Mouse (Mus musculus) sigmoid colon, adult 10 weeks (tissue): ENCODE data around the gene Snai3. TPM values are rescaled to one million over a fixed set of nuclear protein-coding genes. Genes with fewer than 3 reads are reported as not detected.

ENCODE experiments used
- polyA plus RNA-seq: library from polyadenylated mRNA; stranded (reverse); fragments of 350-450 nt; fragmentation: Illumina TruSeq; extraction: RNeasy Lipid Tissue Mini Kit (QIAGEN cat#74804); gene quantifications from one replicate; pipeline ENCODE4 v1.2.3, GENCODE M21; 2014; ENCODE audit warnings: low read depth, low replicate concordance

Snai3 gene
- not detected for polyA plus RNA-seq

GRCm38 (mm10) chr8:122460524-122461472 lies at the start of gene Snai3:
Gene Snai3 (minus strand): TSS chr8:122460733.

GRCm38 (mm10) chr8:122475580-122476320 lies 15.2 kb upstream of the Snai3 start, which contains the start of the genes Rnf166 and Ctu2:
Gene Rnf166 (minus strand): TSS chr8:122476064.
Gene Ctu2 (plus strand): TSS chr8:122476143.

GRCm38 (mm10) chr8:122443262-122444006 lies 17.1 kb downstream of the Snai3 start, which contains the start of gene Mvd:
Gene Mvd (minus strand): TSS chr8:122443422.

GRCm38 (mm10) chr8:122432443-122433268 lies 27.9 kb downstream of the Snai3 start, which contains the start of gene Cyba:
Gene Cyba (minus strand): TSS chr8:122432930.

GRCm38 (mm10) chr8:122421376-122422070 lies 39.0 kb downstream of the Snai3 start, which contains the start of gene Il17c:
Gene Il17c (plus strand): TSS chr8:122422020.

Other genes starting within 250 kb of the Snai3 start
- gene Zfpm1, start 178.6 kb downstream of the Snai3 start, polyA plus RNA-seq = not detected
- not detected for gene Trhr2, start 100.0 kb downstream of the Snai3 start, polyA plus RNA-seq
- gene Zc3h18, start 84.1 kb downstream of the Snai3 start, polyA plus RNA-seq = 17.9 TPM
- not detected for gene Il17c, start 38.7 kb downstream of the Snai3 start, polyA plus RNA-seq
- not detected for gene Cyba, start 27.8 kb downstream of the Snai3 start, polyA plus RNA-seq
- gene Mvd, start 17.3 kb downstream of the Snai3 start, polyA plus RNA-seq = not detected
- gene Rnf166, start 15.3 kb upstream of the Snai3 start, polyA plus RNA-seq = 12.9 TPM
- gene Ctu2, start 15.4 kb upstream of the Snai3 start, polyA plus RNA-seq = 0.16 TPM
- 1.8 TPM for gene Piezo1, start 90.6 kb upstream of the Snai3 start, polyA plus RNA-seq
- gene Cdt1, start 107.3 kb upstream of the Snai3 start, polyA plus RNA-seq = 1.1 TPM
- not detected for gene Aprt, start 116.2 kb upstream of the Snai3 start, polyA plus RNA-seq
- 1.5 TPM for gene Galns, start 150.7 kb upstream of the Snai3 start, polyA plus RNA-seq
- 4.2 TPM for gene Trappc2l, start 150.9 kb upstream of the Snai3 start, polyA plus RNA-seq
- gene Pabpn1l, start 162.0 kb upstream of the Snai3 start, polyA plus RNA-seq = not detected
- gene Cbfa2t3, start 238.4 kb upstream of the Snai3 start, polyA plus RNA-seq = 7.2 TPM